Mouse (Mus musculus): Measurements from ENCODE around the gene Snx7.

- TF ChIP-seq CTCF (conservative IDR thresholded peaks at IDR 0.05; ENCODE audit: insufficient read depth, insufficient read length, low read depth, low read length) (no peak), POLR2A (IDR thresholded peaks at IDR 0.05; ENCODE audit: low read depth, low read length) (no peak)
Measured at GRCm38 (mm10) chr3:117858996-117859395, 9.7 kb downstream of the Snx7 start.

Measured in kidney, adult 2 months (tissue).